Mouse (Mus musculus) gastrocnemius, adult 2 months (tissue): Measurements from ENCODE around the gene Pawr. TPM values are rescaled to one million over a fixed set of nuclear protein-coding genes. Genes with fewer than 3 reads are reported as not detected.

Source experiments
- DNase-seq: peaks from one replicate; pipeline ENCODE4 v3.0.0; 2022
- H3K27ac ChIP-seq: fragments of 200-600 bp; 2 replicates; pipeline ENCODE4 v1.8.1; 2022; ENCODE audit warnings: mild to moderate bottlenecking
- H3K4me3 ChIP-seq: fragments of 200-600 bp; 2 replicates; pipeline ENCODE4 v1.8.1; 2022; ENCODE audit warnings: mild to moderate bottlenecking, moderate library complexity
- CTCF ChIP-seq: fragments of 200-600 bp; IDR thresholded peaks from 2 replicates; pipeline ENCODE4 v1.8.1; 2022; ENCODE audit warnings: antibody characterized with exemption, mild to moderate bottlenecking, moderate library complexity
- intact Hi-C: fragments of 180-260 bp; cut with DNase I; formaldehyde crosslinking; loops from one replicate; pipeline ENCODE4 v1.15.1; 2025
- total RNA-seq, 2 experiments: library from RNA; stranded (reverse); gene quantifications; 2 replicates each; pipeline ENCODE4 v1.2.3; 2021

Pawr gene
- total RNA-seq, 2 experiments from 2014 or later, result 0.99 to 1.0 TPM

GRCm38 (mm10) chr10:108392151-108392550 is 60.2 kb downstream of the Pawr start:
- no peak for DNase-seq
- intact Hi-C loops, result no loop called here
- TF ChIP-seq CTCF, result no peak
- Histone ChIP-seq H3K27ac (no peak overlapping the region), H3K4me3 (no peak overlapping the region)

- no peak for TF ChIP-seq CTCF
- Histone ChIP-seq H3K27ac (no peak overlapping the region), H3K4me3 (no peak overlapping the region)
- no peak for DNase-seq
- intact Hi-C loops, result no loop called here
These were observed 62.4 kb downstream of the Pawr start for GRCm38 (mm10) chr10:108394306-108394705.

GRCm38 (mm10) chr10:108395229-108395628 is 63.3 kb downstream of the Pawr start:
- Histone ChIP-seq H3K4me3 (no peak overlapping the region), H3K27ac (no peak overlapping the region)
- no peak for DNase-seq
- intact Hi-C loops, result no loop called here
- no peak for TF ChIP-seq CTCF

DNA sequence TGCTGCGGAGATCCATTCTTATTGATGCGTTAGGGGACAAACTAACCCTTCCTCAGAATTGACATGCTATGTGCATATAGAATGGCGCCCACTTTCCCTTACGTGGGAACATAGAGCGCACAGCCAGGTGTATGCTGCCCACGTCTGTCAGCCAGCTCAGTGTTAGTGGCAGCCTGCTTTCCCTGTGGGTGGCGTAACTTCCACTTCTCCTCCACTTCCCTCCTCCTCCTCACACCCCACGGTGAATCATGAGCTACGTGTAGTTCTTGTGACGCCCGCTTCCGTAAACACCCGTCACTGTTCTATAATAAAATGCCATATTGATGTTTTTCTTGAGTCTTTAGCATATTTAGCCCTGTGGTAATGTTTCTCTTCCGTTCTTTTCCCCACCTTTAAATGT is 63.7 kb downstream of the Pawr start:
- Histone ChIP-seq H3K27ac (no peak overlapping the region), H3K4me3 (no peak overlapping the region)
- TF ChIP-seq CTCF, result no peak
- DNase-seq, result no peak
- intact Hi-C loops, result no loop called here

- H3K4me3 ChIP-seq, result no peak overlapping the region
- no peak for DNase-seq
- H3K27ac ChIP-seq, result no peak overlapping the region
- TF ChIP-seq CTCF, result no peak
- intact Hi-C loops, result no loop called here
These were observed 70.8 kb downstream of the Pawr start for GRCm38 (mm10) chr10:108402751-108403150.

- no peak overlapping the region for H3K27ac ChIP-seq
- intact Hi-C loops, result no loop called here
- no peak for DNase-seq
- no peak for TF ChIP-seq CTCF
- H3K4me3 ChIP-seq, result no peak overlapping the region
These were observed 71.5 kb downstream of the Pawr start for GRCm38 (mm10) chr10:108403366-108403865.

DNA sequence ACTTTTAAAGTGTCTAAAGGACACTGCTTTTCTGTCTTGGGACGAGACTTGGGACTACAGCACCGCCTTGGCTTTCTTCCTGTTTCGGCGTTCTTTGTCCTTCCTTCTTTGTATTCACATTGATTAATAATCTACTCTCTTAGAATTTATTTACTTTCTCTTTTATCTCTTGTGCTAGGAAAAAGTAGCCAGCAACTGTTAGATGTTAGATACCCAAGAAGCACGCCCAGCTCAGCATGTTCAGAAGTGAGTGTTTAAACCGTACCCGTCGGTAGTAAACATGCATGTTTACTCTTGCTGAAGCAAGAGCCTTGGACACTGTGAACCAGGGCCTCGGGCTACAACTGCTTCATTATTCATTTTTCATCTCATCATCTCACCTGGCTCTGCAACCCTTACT is 72.2 kb downstream of the Pawr start:
- no peak overlapping the region for H3K4me3 ChIP-seq
- no peak overlapping the region for H3K27ac ChIP-seq
- TF ChIP-seq CTCF, result no peak
- intact Hi-C loops, result no loop called here
- no peak for DNase-seq

DNA sequence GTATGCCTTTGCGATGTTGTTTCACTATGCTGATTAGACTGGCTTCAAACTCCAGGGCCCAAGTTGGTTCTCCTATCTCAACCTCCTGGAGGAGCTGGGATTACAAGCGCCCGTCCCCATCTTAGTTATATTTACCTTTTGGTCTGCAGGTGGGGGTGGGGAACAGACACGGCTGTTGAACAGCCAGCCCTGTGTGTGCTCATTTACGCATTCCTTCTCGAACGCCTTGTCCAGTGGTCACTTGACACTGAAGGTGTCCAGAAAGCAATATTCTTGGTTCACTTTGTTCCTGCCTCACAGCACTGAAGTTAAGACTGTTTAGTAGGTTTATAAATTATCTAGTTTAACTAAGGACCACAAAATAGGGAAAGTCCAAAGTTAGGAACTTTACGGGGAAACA is 73.2 kb downstream of the Pawr start:
- no peak overlapping the region for H3K4me3 ChIP-seq
- DNase-seq, result no peak
- intact Hi-C loops, result no loop called here
- H3K27ac ChIP-seq, result no peak overlapping the region
- TF ChIP-seq CTCF, result no peak

GRCm38 (mm10) chr10:108405931-108406330 is 74.0 kb downstream of the Pawr start:
- no peak overlapping the region for H3K27ac ChIP-seq
- DNase-seq, result no peak

GRCm38 (mm10) chr10:108406798-108407754 is 75.2 kb downstream of the Pawr start:
- TF ChIP-seq CTCF, result no peak
- no peak for DNase-seq
- H3K27ac ChIP-seq, result no peak overlapping the region
- intact Hi-C loops, result no loop called here
- no peak overlapping the region for H3K4me3 ChIP-seq

More at GRCm38 (mm10) chr10:108405931-108406330, 74.0 kb downstream of the Pawr start:
- no peak overlapping the region for H3K4me3 ChIP-seq
- no peak for TF ChIP-seq CTCF
- intact Hi-C loops, result no loop called here

DNA sequence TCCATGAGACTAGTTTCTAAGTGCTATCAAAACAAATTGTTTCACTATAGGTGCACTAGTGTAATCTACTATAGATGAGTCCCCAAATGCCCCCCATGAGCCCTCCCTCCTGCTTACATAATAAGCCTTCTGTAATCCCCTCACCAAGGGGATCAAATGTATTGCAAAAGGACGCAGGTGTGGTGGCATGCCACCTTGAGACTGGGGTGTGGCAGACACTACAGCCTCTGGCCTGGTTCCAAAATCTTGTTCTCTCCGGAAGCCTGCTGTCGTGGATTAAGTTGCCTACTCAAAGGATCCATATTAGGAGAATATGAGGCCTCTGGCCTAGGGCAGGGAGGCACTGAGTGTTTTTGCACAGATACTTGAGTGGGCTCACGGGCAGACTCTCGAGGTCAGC is 76.1 kb downstream of the Pawr start:
- DNase-seq, result no peak
- H3K4me3 ChIP-seq, result no peak overlapping the region
- intact Hi-C loops, result no loop called here
- no peak overlapping the region for H3K27ac ChIP-seq
- TF ChIP-seq CTCF, result no peak

GRCm38 (mm10) chr10:108408437-108408836 is 76.5 kb downstream of the Pawr start:
- no peak for DNase-seq
- no peak for TF ChIP-seq CTCF
- no peak overlapping the region for H3K4me3 ChIP-seq
- intact Hi-C loops, result no loop called here
- H3K27ac ChIP-seq, result no peak overlapping the region

- no peak for DNase-seq
- H3K27ac ChIP-seq, result no peak overlapping the region
- H3K4me3 ChIP-seq, result no peak overlapping the region
- no peak for TF ChIP-seq CTCF
- intact Hi-C loops, result no loop called here
These were observed 77.1 kb downstream of the Pawr start for GRCm38 (mm10) chr10:108408986-108409385.

DNA sequence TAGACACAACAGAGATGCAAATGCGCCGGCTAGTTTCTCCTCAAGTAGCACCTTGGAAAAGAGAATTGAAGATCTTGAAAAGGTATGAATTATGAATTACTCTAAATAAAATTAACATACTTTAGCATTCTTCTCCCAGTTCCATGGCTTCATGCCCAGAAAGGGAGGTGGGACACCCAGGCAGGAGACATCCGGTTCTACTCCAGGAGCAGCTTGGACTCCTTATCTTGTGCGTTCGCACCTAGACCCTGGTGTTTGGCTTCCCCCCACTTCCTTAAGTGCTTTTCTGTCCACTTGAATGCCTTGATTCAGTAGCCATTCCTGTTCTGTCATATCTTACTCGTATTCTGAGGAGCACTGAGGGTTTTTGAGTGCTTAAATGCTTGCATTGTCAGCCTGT is 77.6 kb downstream of the Pawr start:
- H3K27ac ChIP-seq, result no peak overlapping the region
- TF ChIP-seq CTCF, result no peak
- DNase-seq, result no peak
- no peak overlapping the region for H3K4me3 ChIP-seq
- intact Hi-C loops, result no loop called here
